Mouse (Mus musculus): Measurements from ENCODE around the gene Rapgef4. TPM values are rescaled to one million over a fixed set of nuclear protein-coding genes. Genes with fewer than 3 reads are reported as not detected.

The Rapgef4 gene
- polyA plus RNA-seq, 1 experiment from 2014 or later = 2.1 TPM

DNA sequence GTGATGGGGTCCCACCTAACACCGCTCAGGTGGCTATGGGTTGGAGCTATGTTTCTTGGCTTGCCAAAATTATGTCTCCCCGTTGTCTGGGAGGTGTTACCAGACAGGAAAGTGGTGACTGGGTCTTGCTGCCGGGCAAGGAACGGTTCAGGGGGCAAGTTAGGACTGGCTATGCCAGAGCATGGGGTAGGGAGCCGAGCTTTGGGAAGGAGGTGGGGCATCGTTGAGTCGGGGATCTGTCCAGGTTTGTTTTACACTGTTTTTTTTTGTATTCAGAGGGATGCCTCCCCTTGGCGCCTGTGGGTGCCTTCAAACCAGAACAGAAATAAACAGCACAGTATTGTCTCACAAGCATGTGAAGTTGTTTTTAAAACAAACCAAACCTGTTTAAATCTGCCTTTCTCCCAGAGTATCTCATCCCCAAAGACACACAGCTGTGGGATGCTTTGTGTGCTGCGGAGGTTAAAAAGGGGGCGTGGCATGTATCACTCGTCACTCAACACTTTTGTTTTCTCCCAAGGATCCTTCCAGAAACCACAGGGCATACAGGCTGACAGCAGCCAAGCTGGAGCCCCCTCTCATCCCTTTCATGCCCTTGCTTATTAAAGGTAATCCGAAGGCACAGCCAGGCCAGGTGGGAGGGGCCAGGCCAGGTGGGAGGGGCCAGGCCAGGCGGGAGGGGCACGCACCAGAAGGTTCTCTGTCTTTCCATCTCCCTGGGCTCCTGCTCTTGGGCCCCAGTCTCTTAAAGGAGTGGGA, 260.9 kb downstream of the Rapgef4 start:
- Histone ChIP-seq H3K4me2 (replicated peaks) (peak overlapping the region; percentile 31; the same call in 1 of the 2 replicates), H3K4me3 (replicated peaks) (0 out of 2 replicates have a peak overlapping the region, but pooled peaks have one; percentile 19), H3K9me3 (no peaks in the 10 kb centered on the region), H3K9ac (no peak overlapping the region), H3K4me1 (replicated peaks) (no peaks in the 10 kb centered on the region), H3K27ac (no peak overlapping the region), H3K36me3 (no peaks in the 10 kb centered on the region), H3K27me3 (replicated peaks) (no peaks in the 10 kb centered on the region)
- ATAC-seq = peak; percentile 47; the same call in 1 of the 2 replicates
- 53% methylated on average over 14 of the region's 14 CpGs for WGBS

GRCm38 (mm10) chr2:72242910-72243675, 262.1 kb downstream of the Rapgef4 start:
- no peak overlapping the region for H3K4me2 ChIP-seq (replicated peaks)
- H3K36me3 ChIP-seq = no peaks in the 10 kb centered on the region
- no peak overlapping the region for H3K27ac ChIP-seq
- no peaks in the 10 kb centered on the region for H3K27me3 ChIP-seq (replicated peaks)
- 47% methylated on average over 12 of the region's 12 CpGs for WGBS
- no peak overlapping the region for H3K9ac ChIP-seq
- H3K4me3 ChIP-seq (replicated peaks) = no peak overlapping the region
- no peaks in the 10 kb centered on the region; the same call in 1 of the 2 replicates for H3K4me1 ChIP-seq (replicated peaks)
- ATAC-seq = no peak
- no peaks in the 10 kb centered on the region for H3K9me3 ChIP-seq

- no peaks in the 10 kb centered on the region for H3K9me3 ChIP-seq
- no peak overlapping the region for H3K4me3 ChIP-seq (replicated peaks)
- no peaks in the 10 kb centered on the region; the same call in 1 of the 2 replicates for H3K4me1 ChIP-seq (replicated peaks)
- 66% methylated on average over 4 of the region's 4 CpGs for WGBS
- H3K27me3 ChIP-seq (replicated peaks) = no peaks in the 10 kb centered on the region
- no peak overlapping the region for H3K4me2 ChIP-seq (replicated peaks)
- no peak for ATAC-seq
- H3K27ac ChIP-seq = no peak overlapping the region
- H3K36me3 ChIP-seq = no peaks in the 10 kb centered on the region
- H3K9ac ChIP-seq = no peak overlapping the region
Measured at GRCm38 (mm10) chr2:72245631-72246030, 264.6 kb downstream of the Rapgef4 start.

GRCm38 (mm10) chr2:72246376-72246775, 265.3 kb downstream of the Rapgef4 start:
- no peaks in the 10 kb centered on the region for H3K27me3 ChIP-seq (replicated peaks)
- no peaks in the 10 kb centered on the region for H3K36me3 ChIP-seq
- no peak overlapping the region for H3K4me3 ChIP-seq (replicated peaks)
- no peaks in the 10 kb centered on the region for H3K9me3 ChIP-seq
- no peak overlapping the region for H3K27ac ChIP-seq
- H3K4me2 ChIP-seq (replicated peaks) = no peak overlapping the region
- 86% methylated on average over 11 of the region's 11 CpGs for WGBS
- H3K4me1 ChIP-seq (replicated peaks) = no peaks in the 10 kb centered on the region; the same call in 1 of the 2 replicates
- H3K9ac ChIP-seq = no peak overlapping the region
- no peak for ATAC-seq

DNA sequence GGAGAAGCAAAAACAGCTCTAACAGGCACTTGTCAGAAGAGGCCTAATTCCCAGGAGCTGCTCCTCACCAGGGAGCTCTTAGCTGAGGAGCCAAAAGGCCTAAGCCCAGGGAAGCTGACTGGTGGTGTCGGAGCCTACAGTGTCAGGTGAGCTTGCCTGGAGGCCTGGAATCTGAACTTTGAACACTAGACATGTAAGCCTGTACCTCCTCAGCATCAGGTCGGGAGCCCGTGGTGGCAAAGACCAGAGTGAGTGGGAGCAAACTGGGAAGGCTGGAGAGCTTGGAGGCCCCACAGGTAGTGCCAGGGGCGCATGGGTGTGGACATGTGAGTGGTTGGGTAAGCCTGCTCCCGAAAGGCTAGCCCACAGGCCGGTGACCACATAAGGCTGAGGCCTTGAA, 266.8 kb downstream of the Rapgef4 start:
- no peak overlapping the region for H3K4me2 ChIP-seq (replicated peaks)
- no peak overlapping the region for H3K9ac ChIP-seq
- 72% methylated on average over 6 of the region's 6 CpGs for WGBS
- no peaks in the 10 kb centered on the region for H3K9me3 ChIP-seq
- H3K36me3 ChIP-seq = no peaks in the 10 kb centered on the region
- no peaks in the 10 kb centered on the region; the same call in 1 of the 2 replicates for H3K4me1 ChIP-seq (replicated peaks)
- no peak overlapping the region for H3K27ac ChIP-seq
- peak; percentile 76 for ATAC-seq
- no peaks in the 10 kb centered on the region for H3K27me3 ChIP-seq (replicated peaks)
- no peak overlapping the region for H3K4me3 ChIP-seq (replicated peaks)

GRCm38 (mm10) chr2:72252510-72253505, 271.8 kb downstream of the Rapgef4 start:
- H3K9me3 ChIP-seq = no peaks in the 10 kb centered on the region
- WGBS = 74% methylated on average over 18 of the region's 18 CpGs
- peaks cover 14% of the 10 kb centered on the region for H3K4me1 ChIP-seq (replicated peaks)
- no peaks in the 10 kb centered on the region for H3K27me3 ChIP-seq (replicated peaks)
- no peak overlapping the region for H3K27ac ChIP-seq
- H3K4me2 ChIP-seq (replicated peaks) = no peak overlapping the region
- no peak for ATAC-seq
- no peak overlapping the region for H3K4me3 ChIP-seq (replicated peaks)
- no peaks in the 10 kb centered on the region for H3K36me3 ChIP-seq
- no peak overlapping the region for H3K9ac ChIP-seq

GRCm38 (mm10) chr2:72253882-72254281, 272.8 kb downstream of the Rapgef4 start:
- ATAC-seq = no peak
- Histone ChIP-seq H3K27ac (no peak overlapping the region), H3K9ac (no peak overlapping the region), H3K27me3 (replicated peaks) (no peaks in the 10 kb centered on the region), H3K9me3 (no peaks in the 10 kb centered on the region), H3K4me2 (replicated peaks) (no peak overlapping the region), H3K4me3 (replicated peaks) (no peak overlapping the region), H3K36me3 (no peaks in the 10 kb centered on the region), H3K4me1 (replicated peaks) (peaks cover 14% of the 10 kb centered on the region; the same call in 1 of the 2 replicates)
- WGBS = 59% methylated on average over 4 of the region's 4 CpGs

DNA sequence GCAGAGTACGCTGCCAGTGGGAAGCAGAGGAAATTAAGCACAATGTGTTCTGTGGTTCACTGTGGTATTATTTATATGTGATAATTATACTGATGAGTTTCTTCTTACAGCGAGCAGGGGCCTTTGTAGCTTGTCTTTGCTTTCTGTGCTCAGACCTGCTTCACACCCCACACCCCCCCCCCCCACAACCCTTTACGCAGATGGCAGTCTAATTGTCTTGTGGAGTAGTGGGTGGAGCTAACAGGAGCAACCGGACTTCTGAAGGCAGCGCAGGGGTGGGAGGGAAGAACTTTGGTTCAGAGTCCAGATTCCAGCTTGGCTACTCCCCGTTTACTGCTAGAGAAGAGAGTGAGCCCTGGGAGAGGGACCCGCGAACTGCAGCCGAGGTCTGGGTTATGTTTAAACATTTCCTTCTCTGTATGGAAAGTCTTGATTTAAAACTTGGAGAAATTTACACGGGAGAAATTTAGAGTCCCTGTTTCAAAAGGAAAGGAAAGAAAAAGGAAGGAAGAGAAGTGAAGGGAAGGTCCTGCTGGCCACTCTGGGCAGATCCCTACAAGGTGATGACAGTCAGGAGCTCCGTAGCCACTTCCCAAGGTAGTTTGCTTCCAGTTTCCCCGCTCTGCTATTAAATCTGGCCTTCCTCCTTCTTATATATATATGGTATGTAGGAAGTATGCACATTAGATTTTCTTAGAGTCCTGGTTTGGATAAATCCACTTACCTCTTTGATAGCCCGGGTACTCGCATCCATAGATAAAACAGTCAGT, 274.0 kb downstream of the Rapgef4 start:
- H3K27me3 ChIP-seq (replicated peaks) = no peaks in the 10 kb centered on the region
- H3K4me2 ChIP-seq (replicated peaks) = peak overlapping the region; percentile 48
- peaks cover 14% of the 10 kb centered on the region; the same call in 1 of the 2 replicates for H3K4me1 ChIP-seq (replicated peaks)
- 17% methylated on average over 14 of the region's 14 CpGs for WGBS
- H3K36me3 ChIP-seq = no peaks in the 10 kb centered on the region
- no peak overlapping the region for H3K9ac ChIP-seq
- peak overlapping the region; percentile 59 for H3K27ac ChIP-seq
- peak; percentile 97 for ATAC-seq
- H3K4me3 ChIP-seq (replicated peaks) = peak overlapping the region; percentile 11; the same call in 1 of the 2 replicates
- H3K9me3 ChIP-seq = no peaks in the 10 kb centered on the region

DNA sequence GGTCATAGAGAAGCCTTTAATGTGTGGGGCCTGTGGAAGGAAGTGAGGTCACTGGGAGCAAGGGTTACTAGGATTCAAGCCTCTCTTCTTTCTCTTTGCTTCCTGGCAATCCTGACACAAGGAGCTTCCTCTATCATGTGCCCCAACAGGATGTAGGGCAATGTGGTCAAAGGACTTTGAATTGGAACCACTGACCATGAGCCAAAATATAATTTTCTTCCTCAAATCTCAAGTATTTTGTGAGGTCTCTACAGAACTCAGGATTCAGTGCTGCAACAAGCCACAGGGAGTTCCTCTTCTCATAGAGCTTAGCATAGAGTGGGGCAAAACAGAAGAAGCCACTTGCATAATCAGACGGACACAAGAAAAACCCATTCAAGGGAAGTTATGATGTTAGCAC, 279.7 kb downstream of the Rapgef4 start:
- no peak overlapping the region for H3K9ac ChIP-seq

GRCm38 (mm10) chr2:72262814-72263480, 281.9 kb downstream of the Rapgef4 start:
- no peak overlapping the region for H3K9ac ChIP-seq
- no peak overlapping the region for H3K4me2 ChIP-seq (replicated peaks)
- ATAC-seq = no peak
- no peaks in the 10 kb centered on the region for H3K36me3 ChIP-seq
- whole genome bisulfite sequencing = 87% methylated on average over 6 of the region's 6 CpGs
- no peaks in the 10 kb centered on the region for H3K27me3 ChIP-seq (replicated peaks)
- H3K27ac ChIP-seq = no peak overlapping the region
- H3K4me3 ChIP-seq (replicated peaks) = no peak overlapping the region
- no peaks in the 10 kb centered on the region for H3K9me3 ChIP-seq
- H3K4me1 ChIP-seq (replicated peaks) = no peaks in the 10 kb centered on the region

More for the DNA sequence above, 279.7 kb downstream of the Rapgef4 start:
- Histone ChIP-seq H3K9me3 (no peaks in the 10 kb centered on the region), H3K36me3 (no peaks in the 10 kb centered on the region), H3K4me2 (replicated peaks) (no peak overlapping the region), H3K4me3 (replicated peaks) (no peak overlapping the region), H3K4me1 (replicated peaks) (no peaks in the 10 kb centered on the region), H3K27ac (no peak overlapping the region), H3K27me3 (replicated peaks) (no peaks in the 10 kb centered on the region)
- ATAC-seq = no peak
- whole genome bisulfite sequencing = 85% methylated on average over 1 of the region's 1 CpGs

GRCm38 (mm10) chr2:72267390-72267789, 286.4 kb downstream of the Rapgef4 start:
- no peak for ATAC-seq
- Histone ChIP-seq H3K4me2 (replicated peaks) (no peak overlapping the region), H3K4me1 (replicated peaks) (no peaks in the 10 kb centered on the region), H3K9ac (no peak overlapping the region), H3K9me3 (no peaks in the 10 kb centered on the region), H3K27me3 (replicated peaks) (no peaks in the 10 kb centered on the region), H3K4me3 (replicated peaks) (no peak overlapping the region), H3K36me3 (no peaks in the 10 kb centered on the region), H3K27ac (no peak overlapping the region)
- WGBS = 76% methylated on average over 6 of the region's 6 CpGs
